Mouse (Mus musculus) intestine, embryonic 16.5 days (tissue): ENCODE measurements at regions not wholly inside any gene's neighbourhood (a gene's known extent, or its start where the extent isn't known, plus 50 kb on each side); places are given as distances from the start of the nearest gene placed in this dataset.
A peak's percentile ranks its signal among the peaks of the same experiment; 100 is the strongest.

Experiments
- ATAC-seq: fragments of 200-750 bp; cut with Nextera tagmentation; 2 replicates; pipeline ENCODE4 v1.8.0; 2017; ENCODE audit warnings: moderate TSS enrichment, moderate library complexity
- H3K27ac ChIP-seq: fragments of 300-500 bp; sonication (generic); 2 replicates; pipeline ENCODE4 v1.5.1; 2014; ENCODE audit warnings: mild to moderate bottlenecking, low read length
- H3K27me3 ChIP-seq: fragments of 300-500 bp; sonication (generic); replicated peaks from 2 replicates; pipeline ENCODE4 v1.6.1; 2014; ENCODE audit warnings: low read length, control low read depth, mixed read lengths; ENCODE audit not compliant: control insufficient read depth, insufficient read depth
- H3K36me3 ChIP-seq: fragments of 300-500 bp; sonication (generic); 2 replicates; pipeline ENCODE4 v1.6.1; 2014; ENCODE audit warnings: low read length, control low read depth; ENCODE audit not compliant: control insufficient read depth, insufficient read depth
- H3K4me1 ChIP-seq: fragments of 300-500 bp; sonication (generic); 2 replicates; pipeline ENCODE4 v1.6.1; 2014; ENCODE audit warnings: low read length, control low read depth, mixed read lengths; ENCODE audit not compliant: control insufficient read depth, insufficient read depth
- H3K4me2 ChIP-seq: fragments of 300-500 bp; sonication (generic); 2 replicates; pipeline ENCODE4 v1.6.1; 2014; ENCODE audit warnings: low read depth, low read length, control low read depth
- H3K4me3 ChIP-seq: fragments of 300-500 bp; sonication (generic); 2 replicates; pipeline ENCODE4 v1.5.1; 2014; ENCODE audit warnings: mild to moderate bottlenecking, low read length
- H3K9ac ChIP-seq: fragments of 300-500 bp; sonication (generic); 2 replicates; pipeline ENCODE4 v1.6.1; 2014; ENCODE audit warnings: low read depth, low read length
- H3K9me3 ChIP-seq: fragments of 300-500 bp; sonication (generic); 2 replicates; pipeline ENCODE4 v1.6.1; 2016; ENCODE audit warnings: low read length, control low read depth; ENCODE audit not compliant: control insufficient read depth
- WGBS: fragments of 180-500 bp; shearing (Covaris S2); extraction: QIAGEN DNeasy Blood & Tissue Kit; methylation state at CpG from one replicate; pipeline ENCODE4 v1.1.7; 2014; 5-methylcytosine and 5-hydroxymethylcytosine counted together

DNA sequence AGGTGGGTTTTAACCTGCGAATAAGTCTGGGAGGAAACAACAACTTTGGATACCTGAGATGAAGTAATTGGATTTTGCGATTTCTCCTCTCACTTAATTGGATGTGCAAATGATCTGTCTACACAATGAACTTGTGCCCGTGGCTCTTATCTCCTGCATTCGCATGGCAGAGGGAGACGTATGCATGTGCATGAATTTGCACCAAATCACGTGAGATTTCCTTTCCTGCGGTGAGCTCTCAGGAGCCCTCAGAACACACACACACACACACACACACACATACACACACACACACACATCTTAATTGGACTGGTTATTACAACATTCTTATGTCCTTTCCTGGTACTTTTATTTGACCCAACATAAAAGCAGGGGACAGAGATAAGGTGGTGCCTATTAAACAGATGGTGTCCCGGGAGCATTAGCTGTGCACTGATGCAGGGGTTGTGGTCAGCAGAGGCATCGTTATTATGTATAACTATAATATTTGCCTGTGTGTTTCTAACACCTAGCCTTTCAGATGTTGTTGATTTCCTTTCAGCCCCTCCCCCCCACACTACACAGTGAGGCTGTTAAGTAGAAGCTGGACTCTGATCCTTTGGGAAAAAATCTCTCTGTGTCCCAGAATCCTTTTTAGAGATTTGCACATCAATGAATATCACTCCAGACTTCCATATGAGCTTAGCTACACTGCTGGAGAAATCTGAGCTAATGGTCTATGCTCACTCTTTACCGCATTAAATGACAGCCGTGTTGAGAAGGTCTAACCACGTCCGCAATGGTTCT, 166.3 kb downstream of the Arrdc4 start:
- WGBS = 86% methylated on average over 13 of the region's 13 CpGs
- no peak for ATAC-seq
- no peaks in the 10 kb centered on the region for H3K4me1 ChIP-seq
- no peaks in the 10 kb centered on the region for H3K9me3 ChIP-seq
- H3K27ac ChIP-seq = no peak overlapping the region
- no peak overlapping the region for H3K4me3 ChIP-seq
- H3K27me3 ChIP-seq = peaks cover 4% of the 10 kb centered on the region; the same call in 1 of the 2 replicates
- no peaks in the 10 kb centered on the region for H3K36me3 ChIP-seq
- H3K4me2 ChIP-seq = no peak overlapping the region
- H3K9ac ChIP-seq = no peak overlapping the region

DNA sequence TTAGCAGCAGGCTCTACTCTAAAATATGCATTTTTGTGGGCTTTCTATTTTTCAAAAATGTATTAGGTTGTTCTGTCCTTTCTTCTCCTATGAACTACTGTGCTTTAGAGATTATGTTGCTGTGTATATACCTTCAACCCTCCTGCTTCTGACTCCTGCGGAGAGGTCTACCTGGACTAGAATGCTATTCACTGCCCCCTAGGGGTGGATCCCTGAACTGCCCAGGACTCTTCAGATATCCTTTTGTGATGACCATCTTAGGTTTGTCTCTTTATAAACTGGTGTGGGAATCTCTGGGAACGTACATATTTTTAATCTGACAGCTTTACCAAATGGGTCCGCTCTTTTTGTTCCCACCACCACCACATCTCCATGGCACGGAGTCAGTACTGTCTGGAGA, 168.4 kb downstream of the Arrdc4 start:
- H3K4me2 ChIP-seq = no peak overlapping the region
- H3K4me1 ChIP-seq = no peaks in the 10 kb centered on the region
- peaks cover 4% of the 10 kb centered on the region; the same call in 1 of the 2 replicates for H3K27me3 ChIP-seq
- H3K9me3 ChIP-seq = no peaks in the 10 kb centered on the region
- H3K9ac ChIP-seq = no peak overlapping the region
- no peaks in the 10 kb centered on the region for H3K36me3 ChIP-seq
- 38% methylated on average over 4 of the region's 4 CpGs for WGBS
- no peak overlapping the region for H3K4me3 ChIP-seq
- H3K27ac ChIP-seq = no peak overlapping the region
- no peak for ATAC-seq

DNA sequence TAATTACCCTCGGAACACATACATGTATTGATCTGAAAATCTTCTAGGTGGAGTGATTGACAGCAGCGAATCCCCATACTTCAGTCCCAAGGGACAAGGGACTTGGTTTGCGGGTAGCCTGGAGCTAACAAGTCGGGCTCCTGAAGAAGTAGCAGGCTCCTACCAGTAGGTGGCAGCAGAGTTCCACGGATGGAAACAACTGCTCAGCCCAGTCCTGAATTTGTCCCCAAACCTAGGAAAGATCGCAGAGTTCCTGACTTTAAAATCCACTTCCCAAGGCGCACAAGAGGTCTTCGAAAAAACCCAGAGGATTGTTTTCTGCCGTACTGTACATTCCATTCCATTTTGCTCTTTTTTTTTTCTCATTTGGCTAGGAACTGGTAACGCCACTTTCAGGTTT, 169.4 kb downstream of the Arrdc4 start:
- no peaks in the 10 kb centered on the region for H3K36me3 ChIP-seq
- ATAC-seq = peak; percentile 71; the same call in 1 of the 2 replicates
- H3K4me2 ChIP-seq = peak overlapping the region; percentile 62
- peaks cover 4% of the 10 kb centered on the region; the same call in 1 of the 2 replicates for H3K27me3 ChIP-seq
- no peaks in the 10 kb centered on the region for H3K4me1 ChIP-seq
- peak overlapping the region; percentile 44 for H3K4me3 ChIP-seq
- no peaks in the 10 kb centered on the region for H3K9me3 ChIP-seq
- 9% methylated on average over 10 of the region's 10 CpGs for WGBS
- no peak overlapping the region for H3K27ac ChIP-seq
- H3K9ac ChIP-seq = no peak overlapping the region

DNA sequence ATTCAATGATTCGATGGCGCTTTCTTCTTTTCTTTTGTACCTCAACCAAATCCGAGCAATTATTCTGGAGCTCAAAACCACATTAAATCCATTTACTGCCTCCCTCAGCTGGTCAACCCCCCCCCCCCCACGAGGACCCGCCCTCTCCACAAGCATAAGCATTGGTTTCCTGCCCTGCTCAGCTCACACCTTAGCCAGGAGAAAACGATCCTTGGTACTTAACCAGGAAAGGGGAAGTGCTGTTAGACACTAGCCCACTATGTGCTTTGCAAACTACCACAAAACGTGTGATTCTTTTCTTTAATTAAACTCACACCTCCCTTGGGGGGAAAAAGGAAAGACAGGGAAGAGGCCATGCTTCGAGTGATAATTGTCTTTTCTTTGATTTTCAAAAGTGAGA, 169.8 kb downstream of the Arrdc4 start:
- Histone ChIP-seq H3K27me3 (peaks cover 4% of the 10 kb centered on the region; the same call in 1 of the 2 replicates), H3K4me2 (no peak overlapping the region), H3K4me3 (no peak overlapping the region), H3K27ac (no peak overlapping the region), H3K9me3 (no peaks in the 10 kb centered on the region), H3K36me3 (no peaks in the 10 kb centered on the region), H3K4me1 (no peaks in the 10 kb centered on the region), H3K9ac (no peak overlapping the region)
- ATAC-seq = no peak
- WGBS = 41% methylated on average over 8 of the region's 8 CpGs

DNA sequence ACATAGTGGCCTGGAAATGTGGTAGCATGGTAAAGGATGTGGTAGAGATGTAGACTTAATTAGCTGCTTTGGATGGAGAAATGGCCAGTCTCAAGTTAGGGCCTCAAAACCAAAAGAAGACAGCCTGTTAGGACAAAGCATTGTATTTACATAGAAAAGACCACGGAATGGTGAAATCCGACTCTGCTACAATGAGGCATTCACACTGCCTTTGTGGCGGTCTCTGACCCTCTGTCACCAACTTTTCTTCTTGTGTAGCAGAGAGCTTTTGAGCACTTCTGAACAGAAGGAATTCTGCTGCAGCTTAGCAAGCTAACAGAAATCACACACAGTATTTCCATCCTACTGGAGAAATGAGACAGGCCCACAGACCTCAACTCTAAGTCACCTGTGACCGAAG, 177.7 kb downstream of the Arrdc4 start:
- Histone ChIP-seq H3K36me3 (no peaks in the 10 kb centered on the region), H3K27me3 (no peaks in the 10 kb centered on the region), H3K4me2 (no peak overlapping the region), H3K4me3 (no peak overlapping the region), H3K9me3 (no peaks in the 10 kb centered on the region), H3K9ac (no peak overlapping the region), H3K27ac (no peak overlapping the region), H3K4me1 (no peaks in the 10 kb centered on the region)
- no peak for ATAC-seq
- 39% methylated on average over 4 of the region's 4 CpGs for WGBS

DNA sequence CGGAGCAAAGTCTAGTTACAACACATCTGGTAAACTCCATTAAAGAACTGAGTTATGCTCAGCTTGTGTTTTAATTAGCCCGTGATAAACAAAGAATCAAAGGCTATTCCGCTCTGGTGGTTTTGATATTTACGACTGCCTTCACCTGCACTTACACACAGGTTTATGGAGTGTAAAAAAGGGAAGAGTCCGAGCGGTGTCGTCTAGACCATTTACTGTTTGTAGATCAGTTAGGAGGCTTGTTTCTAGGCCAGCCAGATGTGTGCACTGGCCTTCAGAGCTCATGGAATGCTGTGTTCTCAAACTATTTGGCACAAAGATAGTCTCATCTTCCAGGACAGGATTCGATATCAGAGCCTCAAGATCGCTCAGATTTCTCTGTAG, 180.9 kb downstream of the Arrdc4 start:
- H3K4me2 ChIP-seq = no peak overlapping the region
- no peaks in the 10 kb centered on the region for H3K27me3 ChIP-seq
- no peaks in the 10 kb centered on the region for H3K4me1 ChIP-seq
- no peak overlapping the region for H3K27ac ChIP-seq
- no peak for ATAC-seq
- H3K9me3 ChIP-seq = no peaks in the 10 kb centered on the region
- no peak overlapping the region for H3K9ac ChIP-seq
- H3K4me3 ChIP-seq = no peak overlapping the region
- no peaks in the 10 kb centered on the region for H3K36me3 ChIP-seq
- 62% methylated on average over 9 of the region's 9 CpGs for WGBS

DNA sequence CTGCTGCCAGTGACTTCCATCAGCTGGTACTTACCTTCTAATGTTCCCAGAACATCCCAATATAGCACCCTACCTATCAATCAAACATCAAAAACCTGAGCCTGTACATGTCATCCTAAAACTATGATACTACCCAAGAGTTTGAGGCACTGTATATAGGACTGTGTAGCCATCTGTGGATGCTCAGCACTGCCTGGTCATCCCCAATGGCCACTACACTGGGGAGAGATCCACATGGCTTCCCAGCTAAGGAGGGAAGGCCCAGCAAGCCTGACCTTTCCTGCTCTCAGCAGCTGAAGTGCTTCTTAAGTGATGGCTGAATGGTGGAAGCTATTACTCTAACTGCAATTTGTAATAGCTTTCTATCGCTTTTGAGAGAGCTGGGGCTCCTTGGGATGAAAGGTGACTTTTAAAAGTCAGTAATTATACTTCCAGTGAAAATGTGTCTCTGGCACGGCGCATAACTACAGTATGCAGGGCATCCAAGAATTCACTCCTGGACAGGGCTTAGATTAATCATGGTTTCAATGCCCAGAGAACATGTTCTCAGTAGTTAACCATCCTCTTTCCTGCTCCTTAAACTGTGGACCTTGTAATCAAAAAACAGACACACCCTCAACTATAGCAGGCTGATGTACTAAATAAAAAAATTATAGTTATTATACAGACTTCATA, 181.5 kb downstream of the Arrdc4 start:
- no peak for ATAC-seq
- H3K4me2 ChIP-seq = no peak overlapping the region
- no peaks in the 10 kb centered on the region for H3K27me3 ChIP-seq
- H3K36me3 ChIP-seq = no peaks in the 10 kb centered on the region
- H3K4me3 ChIP-seq = no peak overlapping the region
- H3K9me3 ChIP-seq = no peaks in the 10 kb centered on the region
- no peaks in the 10 kb centered on the region for H3K4me1 ChIP-seq
- no peak overlapping the region for H3K27ac ChIP-seq
- 80% methylated on average over 3 of the region's 3 CpGs for WGBS
- H3K9ac ChIP-seq = no peak overlapping the region

DNA sequence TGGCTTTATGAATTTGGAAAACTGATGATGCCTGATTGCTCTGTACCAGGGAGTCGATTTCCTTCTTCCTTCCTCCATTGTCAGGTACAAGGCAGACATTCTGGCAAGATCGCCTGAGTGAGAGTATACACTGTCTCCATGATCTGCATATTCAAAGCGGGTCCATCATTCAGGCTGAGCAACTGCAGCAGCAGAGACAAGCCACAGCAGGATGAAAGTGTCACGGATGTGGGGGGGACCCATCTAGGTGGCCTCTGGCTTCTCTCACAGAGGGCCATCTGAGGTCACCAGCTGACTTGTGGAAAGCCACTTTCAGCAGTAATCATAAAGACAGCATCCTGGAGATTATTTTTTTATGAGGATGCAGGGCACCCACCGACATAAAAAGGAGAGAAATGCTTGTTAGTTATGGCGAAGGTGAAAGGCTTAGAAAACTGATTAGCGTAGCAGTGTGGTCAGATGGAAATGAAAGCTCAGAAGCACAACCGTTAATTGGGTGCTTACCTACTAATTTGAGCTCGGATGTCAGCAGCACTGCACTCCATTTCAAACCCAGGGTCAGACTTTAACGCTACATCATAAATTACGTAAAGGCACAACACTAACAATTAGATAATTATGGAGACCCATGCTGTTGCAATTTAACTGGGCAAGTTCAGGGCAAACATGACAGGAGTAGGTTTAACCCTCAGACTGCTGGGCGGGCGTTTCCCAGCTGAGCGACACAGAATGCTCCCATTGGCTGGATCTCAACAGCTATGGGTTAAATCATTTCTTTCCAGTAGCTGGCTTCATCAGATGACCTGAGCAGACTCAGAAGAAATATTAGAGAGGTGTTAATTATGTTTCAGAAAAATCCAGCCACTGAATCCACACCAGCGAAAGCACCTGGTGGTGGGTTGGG, 189.3 kb downstream of the Arrdc4 start:
- ATAC-seq = no peak
- Histone ChIP-seq H3K9me3 (no peaks in the 10 kb centered on the region), H3K4me3 (no peak overlapping the region), H3K9ac (no peak overlapping the region), H3K27ac (no peak overlapping the region), H3K27me3 (no peaks in the 10 kb centered on the region), H3K36me3 (no peaks in the 10 kb centered on the region), H3K4me2 (no peak overlapping the region), H3K4me1 (no peaks in the 10 kb centered on the region)
- WGBS = 64% methylated on average over 15 of the region's 15 CpGs

DNA sequence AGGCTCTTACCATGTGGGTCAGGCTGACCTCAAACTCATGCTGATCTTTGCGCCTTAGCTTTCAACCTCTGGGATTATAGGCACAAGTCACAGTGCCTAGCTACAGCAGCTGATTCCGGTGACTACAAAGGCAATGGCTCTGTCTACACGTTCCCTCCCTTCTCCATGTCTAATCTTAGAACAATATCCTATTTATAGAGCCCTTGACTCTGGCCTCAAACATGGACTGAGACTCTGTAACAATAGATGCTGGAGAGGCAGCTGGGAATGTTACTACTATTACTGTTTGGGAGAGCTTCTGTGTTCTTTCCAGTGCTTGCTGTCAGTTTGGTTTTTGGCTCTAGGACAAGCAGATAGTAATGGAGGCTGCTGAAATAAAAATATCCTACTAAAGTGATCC, 198.7 kb downstream of the Arrdc4 start:
- Histone ChIP-seq H3K4me2 (no peak overlapping the region), H3K27ac (no peak overlapping the region), H3K9me3 (no peaks in the 10 kb centered on the region), H3K36me3 (no peaks in the 10 kb centered on the region), H3K4me3 (no peak overlapping the region), H3K27me3 (no peaks in the 10 kb centered on the region), H3K9ac (no peak overlapping the region), H3K4me1 (no peaks in the 10 kb centered on the region)
- ATAC-seq = no peak
- 53% methylated on average over 3 of the region's 3 CpGs for WGBS
